Mouse (Mus musculus) embryonic facial prominence, embryonic 14.5 days (tissue): ENCODE measurements at regions not wholly inside any gene's neighbourhood (a gene's known extent, or its start where the extent isn't known, plus 50 kb on each side); places are given as distances from the start of the nearest gene placed in this dataset.
A peak's percentile ranks its signal among the peaks of the same experiment; 100 is the strongest.

Experiments used
- ATAC-seq: fragments of 200-750 bp; cut with Nextera tagmentation; 2 replicates; pipeline ENCODE4 v1.8.0; 2017; ENCODE audit warnings: low read depth, moderate number of reproducible peaks, moderate TSS enrichment
- DNase-seq: peaks from one replicate; pipeline ENCODE4 v3.0.0-alpha.2; 2015; ENCODE audit warnings: low spot score
- H3K27ac ChIP-seq: fragments of 300-500 bp; sonication (generic); replicated peaks from 2 replicates; pipeline ENCODE4 v1.5.1; 2014; ENCODE audit warnings: low read depth, mild to moderate bottlenecking, low read length, moderate library complexity
- H3K27me3 ChIP-seq: fragments of 300-500 bp; sonication (generic); replicated peaks from 2 replicates; pipeline ENCODE4 v1.6.1; 2014; ENCODE audit warnings: low read length; ENCODE audit not compliant: control insufficient read depth, insufficient read depth
- H3K36me3 ChIP-seq: fragments of 300-500 bp; sonication (generic); 2 replicates; pipeline ENCODE4 v1.6.1; 2014; ENCODE audit warnings: low read length, mixed read lengths; ENCODE audit not compliant: control insufficient read depth, insufficient read depth
- H3K4me1 ChIP-seq: fragments of 300-500 bp; sonication (generic); 2 replicates; pipeline ENCODE4 v1.6.1; 2014; ENCODE audit warnings: antibody characterized with exemption, low read length; ENCODE audit not compliant: control insufficient read depth, insufficient read depth
- H3K4me2 ChIP-seq: fragments of 300-500 bp; sonication (generic); 2 replicates; pipeline ENCODE4 v1.6.1; 2014; ENCODE audit warnings: low read depth, mild to moderate bottlenecking, low read length, moderate library complexity, mixed read lengths
- H3K4me3 ChIP-seq: fragments of 300-500 bp; sonication (generic); 2 replicates; pipeline ENCODE4 v1.5.1; 2014; ENCODE audit warnings: low read depth, mild to moderate bottlenecking, low read length
- H3K9ac ChIP-seq: fragments of 300-500 bp; sonication (generic); 2 replicates; pipeline ENCODE4 v1.6.1; 2014; ENCODE audit warnings: low read depth, mild to moderate bottlenecking, low read length, moderate library complexity, mixed read lengths
- H3K9me3 ChIP-seq: fragments of 300-500 bp; sonication (generic); 2 replicates; pipeline ENCODE4 v1.6.1; 2016; ENCODE audit warnings: low read length; ENCODE audit not compliant: control insufficient read depth
- WGBS: fragments of 180-500 bp; shearing (Covaris S2); extraction: QIAGEN DNeasy Blood & Tissue Kit; methylation state at CpG from one replicate; pipeline ENCODE4 v1.1.7; 2014; 5-methylcytosine and 5-hydroxymethylcytosine counted together

DNA sequence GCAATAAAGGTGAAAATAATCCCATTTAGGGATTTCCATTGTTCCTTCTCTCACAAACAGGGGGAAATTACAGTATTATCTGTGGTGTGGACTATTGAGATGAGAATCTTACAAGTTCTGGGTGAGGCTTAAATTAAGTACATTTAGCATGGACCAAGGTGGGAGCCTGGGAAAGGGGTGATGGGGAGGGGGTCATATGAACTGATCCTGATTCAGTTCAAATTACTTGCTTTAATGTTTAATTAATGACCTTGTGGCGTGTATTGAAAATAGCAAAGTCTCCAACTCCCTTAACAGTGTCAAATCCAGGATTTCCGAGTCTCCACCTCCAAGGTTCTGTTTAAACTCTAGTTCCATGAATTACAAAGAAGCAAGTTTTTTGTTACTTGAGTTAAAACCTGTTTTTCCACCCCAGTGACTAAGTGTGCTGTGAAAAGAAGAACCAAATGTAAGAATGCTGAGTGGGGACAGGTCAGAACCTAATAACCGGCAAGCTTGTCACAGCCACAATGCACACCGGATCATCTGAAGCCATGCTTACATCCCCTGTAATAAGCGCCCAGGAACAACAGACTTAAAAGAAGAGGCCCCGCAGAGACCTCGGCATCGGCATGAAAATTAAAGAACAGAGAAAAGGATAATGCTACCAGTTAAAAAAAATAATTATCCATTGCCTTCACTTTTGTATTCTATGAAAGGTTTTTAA is 243.8 kb upstream of the Cd180 start:
- DNase-seq: peak; percentile 66
- WGBS: 25% methylated on average over 8 of the region's 8 CpGs

DNA sequence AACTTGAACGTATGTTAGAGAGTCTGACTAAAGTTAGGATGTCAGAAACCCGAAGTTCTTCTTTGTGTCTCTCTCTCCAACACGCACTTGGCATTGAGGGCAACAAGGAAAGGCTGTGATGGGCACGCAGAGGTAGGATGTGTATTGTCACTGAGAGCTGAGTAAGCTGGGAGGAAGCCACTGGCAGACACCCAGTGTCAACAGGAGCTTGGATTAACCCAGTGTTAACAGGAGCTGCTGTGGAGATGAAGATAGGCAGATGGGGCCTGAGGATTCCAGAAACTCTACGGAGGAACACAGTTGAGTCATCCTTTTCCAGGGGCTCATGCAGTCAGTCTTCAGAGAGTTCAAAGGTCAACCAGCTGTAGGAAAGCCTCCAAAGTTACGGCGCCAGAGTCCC is 242.2 kb upstream of the Cd180 start:
- no peaks in the 10 kb centered on the region; the same call in 1 of the 2 replicates for H3K4me1 ChIP-seq
- H3K4me2 ChIP-seq: no peak overlapping the region
- H3K36me3 ChIP-seq: no peaks in the 10 kb centered on the region
- H3K4me3 ChIP-seq: no peak overlapping the region
- WGBS: 77% methylated on average over 7 of the region's 7 CpGs
- H3K9me3 ChIP-seq: no peaks in the 10 kb centered on the region
- H3K27me3 ChIP-seq: no peaks in the 10 kb centered on the region
- no peak overlapping the region for H3K27ac ChIP-seq
- peak; percentile 17 for DNase-seq
- no peak overlapping the region for H3K9ac ChIP-seq
- no peak for ATAC-seq

More for the DNA sequence above, 243.8 kb upstream of the Cd180 start:
- peak; percentile 77; the same call in 1 of the 2 replicates for ATAC-seq
- Histone ChIP-seq H3K36me3 (no peaks in the 10 kb centered on the region), H3K9me3 (no peaks in the 10 kb centered on the region), H3K4me2 (no peak overlapping the region), H3K27ac (no peak overlapping the region; the same call in 1 of the 2 replicates), H3K27me3 (no peaks in the 10 kb centered on the region), H3K9ac (no peak overlapping the region), H3K4me3 (no peak overlapping the region), H3K4me1 (no peaks in the 10 kb centered on the region; the same call in 1 of the 2 replicates)

DNA sequence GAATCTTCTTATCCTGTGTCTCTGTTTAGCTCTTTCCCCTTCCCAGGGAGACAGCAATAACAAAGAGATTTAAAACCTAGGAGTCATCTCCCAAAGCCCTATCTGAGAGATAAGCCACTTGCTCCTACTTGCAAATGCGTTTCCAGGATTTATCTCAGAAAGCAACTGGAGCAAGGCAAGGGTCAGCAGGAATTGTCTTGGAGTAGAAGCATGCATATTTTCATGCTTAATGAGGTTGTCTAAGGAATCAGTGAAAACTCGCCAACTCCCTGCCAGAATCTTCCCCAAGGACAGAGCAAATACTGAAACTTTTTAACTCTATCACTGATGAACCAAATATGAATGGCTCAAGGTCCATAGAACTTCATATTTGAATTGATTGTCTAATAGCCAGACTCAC is 234.6 kb upstream of the Cd180 start:
- Histone ChIP-seq H3K27ac (no peak overlapping the region), H3K4me2 (no peak overlapping the region), H3K4me1 (no peaks in the 10 kb centered on the region), H3K36me3 (no peaks in the 10 kb centered on the region), H3K9me3 (no peaks in the 10 kb centered on the region), H3K27me3 (no peaks in the 10 kb centered on the region), H3K9ac (no peak overlapping the region), H3K4me3 (no peak overlapping the region)
- DNase-seq (peak; percentile 40), ATAC-seq (no peak)
- WGBS: 38% methylated on average over 2 of the region's 2 CpGs

DNA sequence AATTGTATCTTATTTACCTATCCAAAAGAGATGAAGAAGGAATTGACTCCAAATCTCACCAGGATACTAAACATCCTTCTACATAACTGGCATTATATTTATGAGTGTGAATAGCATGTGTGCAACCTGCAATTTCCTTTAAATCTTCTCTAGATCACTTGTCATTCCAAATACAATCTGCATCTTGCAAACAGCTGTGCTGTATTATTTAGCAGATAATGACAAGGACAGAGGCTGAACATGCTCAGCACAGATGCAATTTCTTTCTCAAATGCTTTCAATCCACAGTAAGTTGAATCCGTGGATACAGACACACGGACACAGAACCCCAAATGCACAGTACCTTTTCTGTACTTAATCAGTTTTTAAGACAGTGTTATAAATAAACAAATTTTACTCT is 229.4 kb upstream of the Cd180 start:
- Histone ChIP-seq H3K4me2 (no peak overlapping the region), H3K9ac (no peak overlapping the region), H3K27ac (no peak overlapping the region), H3K4me1 (no peaks in the 10 kb centered on the region), H3K36me3 (no peaks in the 10 kb centered on the region), H3K9me3 (no peaks in the 10 kb centered on the region), H3K27me3 (no peaks in the 10 kb centered on the region), H3K4me3 (no peak overlapping the region)
- no peak for ATAC-seq
- no peak for DNase-seq
- WGBS: 64% methylated on average over 2 of the region's 2 CpGs

DNA sequence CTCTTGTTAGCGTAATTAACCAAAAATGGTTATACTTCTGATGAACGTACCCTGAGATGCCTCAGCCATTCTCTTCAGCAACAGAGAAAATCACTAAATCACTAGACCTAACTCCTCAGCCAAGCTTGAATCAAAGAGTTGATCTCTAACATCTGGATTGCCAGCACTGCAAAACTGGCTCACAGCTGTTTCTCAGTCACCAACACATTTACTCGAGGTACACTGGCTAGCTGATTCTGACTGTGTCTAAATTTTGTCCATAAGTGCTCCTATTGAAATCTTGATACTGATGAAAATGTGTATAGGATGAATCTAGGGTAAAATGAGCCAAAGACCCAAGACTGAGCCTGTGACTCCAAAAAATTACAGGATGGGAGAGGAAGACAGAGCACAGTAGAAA is 211.5 kb upstream of the Cd180 start:
- H3K4me1 ChIP-seq: no peaks in the 10 kb centered on the region
- WGBS: 62% methylated on average over 3 of the region's 3 CpGs
- H3K4me2 ChIP-seq: no peak overlapping the region
- ATAC-seq: no peak
- no peak for DNase-seq
- H3K36me3 ChIP-seq: no peaks in the 10 kb centered on the region
- H3K9me3 ChIP-seq: no peaks in the 10 kb centered on the region
- no peak overlapping the region for H3K27ac ChIP-seq
- H3K4me3 ChIP-seq: no peak overlapping the region
- no peaks in the 10 kb centered on the region for H3K27me3 ChIP-seq
- H3K9ac ChIP-seq: no peak overlapping the region

DNA sequence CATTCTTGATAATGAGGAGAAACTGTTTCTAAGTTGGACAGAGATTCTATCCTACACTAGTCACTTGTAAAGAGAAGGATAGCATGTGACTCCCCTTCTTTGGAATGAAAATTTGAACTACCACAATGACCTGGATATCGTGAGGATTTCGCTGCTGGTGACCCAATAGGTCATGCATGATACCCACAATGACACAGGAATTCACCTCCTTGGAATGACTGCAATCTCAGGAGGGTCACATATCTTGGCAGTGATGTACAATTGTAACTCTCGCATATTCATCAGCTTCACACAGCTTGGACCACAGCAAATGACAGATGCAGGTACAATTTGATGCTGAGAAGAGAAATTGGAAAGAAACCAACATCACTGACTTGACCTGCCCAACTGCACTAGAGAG is 210.9 kb upstream of the Cd180 start:
- H3K4me1 ChIP-seq: no peaks in the 10 kb centered on the region
- no peaks in the 10 kb centered on the region for H3K9me3 ChIP-seq
- ATAC-seq: no peak
- DNase-seq: no peak
- H3K4me2 ChIP-seq: no peak overlapping the region
- no peak overlapping the region for H3K9ac ChIP-seq
- H3K36me3 ChIP-seq: no peaks in the 10 kb centered on the region
- H3K27me3 ChIP-seq: no peaks in the 10 kb centered on the region
- H3K27ac ChIP-seq: no peak overlapping the region
- H3K4me3 ChIP-seq: no peak overlapping the region
- 87% methylated on average over 3 of the region's 3 CpGs for WGBS

DNA sequence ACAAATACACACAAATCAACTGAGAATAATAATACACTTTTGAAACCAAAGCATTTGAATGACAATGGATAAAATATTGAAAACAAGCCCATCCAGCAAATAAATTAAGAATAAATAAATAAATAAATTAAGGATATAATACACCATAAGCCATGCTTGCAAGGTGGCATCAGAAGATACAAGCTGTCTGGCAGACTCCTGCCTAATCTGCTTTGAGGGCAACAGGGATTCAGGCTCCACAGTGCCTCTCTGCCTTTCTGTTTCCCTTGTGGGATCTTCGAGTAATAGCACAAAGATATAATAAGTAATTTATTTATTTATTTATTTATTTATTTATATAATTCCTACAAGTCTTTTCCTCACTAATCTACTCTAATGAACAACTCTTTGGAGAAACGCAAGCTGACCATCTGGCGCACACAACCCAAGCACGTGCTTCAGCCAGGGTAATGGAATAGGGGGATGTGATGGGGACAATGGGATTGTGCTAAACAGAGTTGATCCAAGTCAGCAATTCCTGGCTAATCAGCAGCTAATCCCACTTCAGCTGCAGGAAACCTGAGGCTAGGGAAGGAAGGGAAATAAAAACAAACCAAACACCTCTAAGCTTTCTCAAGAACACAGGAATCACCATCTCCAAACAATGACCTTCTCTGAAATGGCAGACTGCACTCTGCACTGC is 205.8 kb upstream of the Cd180 start:
- Histone ChIP-seq H3K27me3 (no peaks in the 10 kb centered on the region), H3K9ac (no peak overlapping the region), H3K27ac (no peak overlapping the region), H3K4me3 (no peak overlapping the region), H3K4me1 (no peaks in the 10 kb centered on the region), H3K36me3 (no peaks in the 10 kb centered on the region), H3K9me3 (no peaks in the 10 kb centered on the region), H3K4me2 (no peak overlapping the region)
- DNase-seq: peak; percentile 55
- ATAC-seq: peak; percentile 62; the same call in 1 of the 2 replicates
- 47% methylated on average over 4 of the region's 4 CpGs for WGBS

DNA sequence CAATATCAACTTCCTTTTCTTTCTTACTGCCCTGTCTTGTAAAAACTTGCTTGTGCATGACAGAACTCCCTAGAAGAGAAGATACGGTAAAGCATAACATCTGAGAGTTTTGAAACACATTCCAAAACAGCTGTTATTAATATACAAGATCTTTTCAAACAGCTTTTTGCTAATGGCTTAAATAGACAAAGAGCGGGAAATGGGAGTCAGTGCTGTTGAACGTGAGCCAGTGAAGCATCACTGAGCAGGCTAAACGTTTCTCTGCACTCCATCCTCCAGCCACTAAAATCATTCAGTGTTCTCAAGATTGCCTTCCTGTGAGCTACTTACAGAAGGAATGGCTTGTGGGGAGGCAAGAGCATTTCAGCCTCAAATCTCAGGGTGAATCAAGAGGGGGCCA is 202.0 kb upstream of the Cd180 start:
- no peaks in the 10 kb centered on the region for H3K27me3 ChIP-seq
- no peaks in the 10 kb centered on the region for H3K36me3 ChIP-seq
- ATAC-seq: no peak
- DNase-seq: peak; percentile 62
- no peak overlapping the region for H3K9ac ChIP-seq
- no peak overlapping the region for H3K27ac ChIP-seq
- H3K9me3 ChIP-seq: no peaks in the 10 kb centered on the region
- H3K4me3 ChIP-seq: no peak overlapping the region
- no peaks in the 10 kb centered on the region for H3K4me1 ChIP-seq
- no peak overlapping the region for H3K4me2 ChIP-seq
- 42% methylated on average over 4 of the region's 4 CpGs for WGBS
